Mouse (Mus musculus) stomach, postnatal 0 days (tissue): ENCODE measurements around the gene Prkce.

Source experiments
- CTCF ChIP-seq: IDR thresholded peaks from 2 replicates; pipeline ENCODE4 v1.5.1; 2016; ENCODE audit warnings: antibody characterized with exemption, low read depth, mild to moderate bottlenecking, moderate library complexity
- EP300 ChIP-seq: optimal IDR thresholded peaks from 2 replicates; pipeline ENCODE3; 2016; ENCODE audit warnings: antibody characterized with exemption

DNA sequence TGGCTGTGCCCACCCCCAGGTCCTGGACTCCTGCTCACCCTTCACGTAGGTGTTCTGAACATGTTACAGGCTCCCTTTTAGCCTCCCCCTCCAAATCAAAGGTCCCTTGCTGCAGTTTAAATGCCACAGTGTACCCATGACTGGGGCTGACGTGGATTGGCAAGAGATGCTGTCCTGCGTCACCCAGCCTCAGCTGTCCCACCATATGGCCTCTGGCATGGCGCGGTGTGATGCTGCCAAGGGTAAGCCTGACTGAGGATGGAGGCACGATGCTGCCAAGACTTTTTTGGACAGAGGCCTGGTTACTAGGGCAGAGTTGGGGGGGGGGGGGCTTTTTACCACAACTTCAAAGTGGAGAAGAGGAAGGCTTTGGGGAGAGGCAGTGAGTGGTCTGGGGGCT is 98.5 kb downstream of the Prkce start:
- no peak for TF ChIP-seq CTCF
- no peak for TF ChIP-seq EP300
